Mouse (Mus musculus) MEL (cell line): Measurements from ENCODE around the gene Ppp1r12a.

ENCODE experiments used
- CTCF ChIP-seq, 3 experiments: IDR thresholded peaks in 2 of 3; conservative IDR thresholded peaks in 1 of 3; 2 replicates each; pipeline ENCODE4 v1.5.1; 2011 to 2012; ENCODE audit warnings: low read length in 3 of 3, low read depth in 2 of 3, mild to moderate bottlenecking in 2 of 3, improper control_type of control experiment in 1 of 3, inconsistent platforms in 1 of 3, mixed read lengths in 1 of 3, moderate library complexity in 1 of 3; ENCODE audit not compliant: control insufficient read depth in 1 of 3, insufficient read depth in 1 of 3, poor library complexity in 1 of 3, severe bottlenecking in 1 of 3
- GATA1 ChIP-seq: IDR thresholded peaks from 2 replicates; pipeline ENCODE4 v1.6.1; 2011; ENCODE audit warnings: low read depth, low read length, improper control_type of control experiment

- TF ChIP-seq CTCF (IDR thresholded peaks at IDR 0.05 in 2 of 3, conservative IDR thresholded peaks at IDR 0.05 in 1 of 3; ENCODE audit: control insufficient read depth in 1 of 3, insufficient read depth in 1 of 3, low read depth in 2 of 3, low read length in 3 of 3, poor library complexity in 1 of 3, severe bottlenecking in 1 of 3) (no peak), GATA1 (no peak)
Observed at GRCm38 (mm10) chr10:108182386-108182785, 20.4 kb downstream of the Ppp1r12a start.
